Mouse (Mus musculus) thymus, postnatal 36 days (tissue): ENCODE measurements around the gene Cutal.

Experiments used
- DNase-seq, 2 experiments: peaks; one replicate each; pipeline ENCODE4 v3.0.0; 2022; ENCODE audit warnings: mixed read lengths in 2 of 2

Gene Cutal

DNA sequence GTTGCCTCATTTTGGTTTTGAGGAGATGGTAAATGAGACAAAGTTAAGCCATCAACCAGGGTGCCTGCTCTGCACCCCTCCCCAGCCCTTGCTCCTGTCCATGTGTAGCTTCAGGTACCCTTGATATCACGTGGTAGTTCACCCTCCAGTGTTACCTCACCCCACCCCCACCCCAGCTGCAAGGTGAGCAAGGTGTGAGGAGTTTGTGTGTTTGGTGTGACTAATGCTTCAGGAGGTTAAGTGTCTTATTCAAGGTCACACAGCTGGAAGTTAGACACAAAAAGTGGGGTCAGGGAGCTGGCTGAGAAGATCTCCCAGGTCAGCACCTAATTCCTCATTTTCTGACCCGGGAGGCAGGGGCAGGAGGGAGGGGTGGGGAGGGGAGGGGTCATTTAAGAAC, 48.5 kb downstream of the Cutal start:
- no peak for DNase-seq

DNA sequence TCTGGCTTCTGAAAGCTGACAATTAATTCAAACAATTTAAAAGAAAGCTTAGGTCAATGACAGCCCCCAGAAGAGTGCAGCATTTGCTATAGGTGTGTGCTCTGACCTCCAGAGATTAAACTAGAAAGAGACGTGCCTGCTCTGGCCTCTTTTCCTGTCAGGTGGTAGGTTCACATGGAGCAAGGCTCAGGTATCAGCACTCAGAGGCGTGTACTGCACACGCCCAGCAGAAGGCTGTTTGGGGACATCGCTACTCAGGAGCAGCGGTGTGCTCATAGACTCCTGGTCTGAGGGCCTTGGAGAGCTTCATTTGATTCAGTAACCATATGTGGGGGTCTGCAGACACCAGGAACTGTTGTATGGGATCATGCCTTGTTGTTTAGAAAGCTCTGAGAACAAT, 53.1 kb downstream of the Cutal start:
- peak in 1 of 2 experiments; percentile 10 for DNase-seq

DNA sequence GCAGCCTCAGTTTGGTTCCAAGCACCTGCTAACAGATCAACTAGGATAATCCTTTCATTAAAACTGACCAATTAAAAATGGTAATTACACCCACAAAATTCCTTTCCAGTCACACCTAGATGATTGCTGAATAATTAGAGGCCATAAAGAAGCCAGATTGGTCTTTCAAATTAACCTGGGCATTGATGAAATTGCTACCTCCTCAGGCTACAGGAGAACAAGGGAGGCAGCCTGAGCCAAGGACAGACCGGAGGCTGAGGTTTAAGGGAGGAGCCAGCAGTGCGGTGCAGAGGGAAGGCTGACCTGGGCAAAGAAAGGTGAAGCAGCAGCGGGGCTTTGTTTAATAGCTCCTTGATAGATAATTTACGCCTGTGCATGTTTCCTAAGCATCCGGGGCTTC, 63.3 kb downstream of the Cutal start:
- no peak for DNase-seq

DNA sequence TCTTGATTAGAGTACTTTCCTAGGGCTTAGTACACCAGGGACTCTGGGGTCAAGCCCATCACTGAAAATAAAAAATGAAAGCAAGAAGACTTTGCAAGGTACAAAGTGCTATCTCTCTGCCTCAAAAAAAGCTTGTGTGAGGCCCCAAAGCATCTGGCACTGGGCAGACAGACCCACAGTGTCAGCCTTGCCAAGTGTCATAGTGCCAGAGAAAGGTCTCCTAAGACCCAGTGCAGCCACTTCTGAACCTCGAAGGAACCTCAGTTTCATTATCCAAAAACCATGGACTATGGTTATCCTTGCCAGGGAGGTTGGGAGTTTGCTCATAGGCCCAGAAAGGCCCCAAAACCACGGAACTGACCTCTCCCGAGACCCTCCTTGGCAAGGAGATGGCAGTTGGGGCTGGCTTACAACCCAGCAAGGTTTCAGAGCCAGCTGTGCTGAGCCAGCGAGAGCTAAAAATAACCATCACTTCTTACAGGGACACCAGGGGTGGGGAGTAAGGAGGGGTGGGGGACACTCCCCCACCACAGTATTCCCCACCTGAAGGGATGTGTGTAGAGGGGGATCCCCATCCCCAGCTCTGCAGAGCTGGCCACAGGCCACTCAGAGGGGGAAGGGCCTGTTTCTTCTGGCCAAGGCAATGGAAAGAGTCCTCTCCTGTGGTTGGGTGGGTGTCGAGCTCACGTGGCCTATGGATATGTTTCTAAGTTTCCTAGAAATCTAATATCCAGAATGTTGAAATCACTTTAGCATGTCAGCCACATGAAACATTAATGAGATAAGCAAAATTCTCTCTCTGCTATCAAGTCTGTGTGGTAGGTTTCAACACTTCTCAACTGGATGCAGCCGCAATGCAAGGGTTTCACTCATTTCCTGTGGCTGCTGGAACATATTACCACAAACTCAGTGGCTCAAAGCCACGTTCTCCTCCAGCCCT, 64.3 kb downstream of the Cutal start:
- peak; percentile 52 to 72 for DNase-seq

DNA sequence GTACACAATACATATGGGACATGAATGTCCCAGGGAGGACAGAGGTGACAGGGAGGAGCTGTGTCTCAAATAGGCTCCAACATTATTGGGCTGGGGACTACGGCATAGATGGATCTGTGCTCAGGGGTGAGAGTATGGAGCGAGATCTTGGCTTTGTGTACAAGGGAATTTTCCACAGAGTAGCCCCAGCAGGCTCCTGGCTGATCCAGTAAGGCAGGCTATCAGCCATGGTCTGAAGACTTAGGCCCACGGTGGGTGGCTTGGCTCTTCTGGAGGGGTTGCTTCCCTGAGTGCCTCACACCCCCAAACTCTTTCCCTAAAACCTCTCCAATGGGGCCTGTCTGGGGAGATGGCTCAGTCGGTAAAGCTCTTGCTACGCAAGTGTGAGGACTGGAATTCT, 66.0 kb downstream of the Cutal start:
- no peak for DNase-seq

DNA sequence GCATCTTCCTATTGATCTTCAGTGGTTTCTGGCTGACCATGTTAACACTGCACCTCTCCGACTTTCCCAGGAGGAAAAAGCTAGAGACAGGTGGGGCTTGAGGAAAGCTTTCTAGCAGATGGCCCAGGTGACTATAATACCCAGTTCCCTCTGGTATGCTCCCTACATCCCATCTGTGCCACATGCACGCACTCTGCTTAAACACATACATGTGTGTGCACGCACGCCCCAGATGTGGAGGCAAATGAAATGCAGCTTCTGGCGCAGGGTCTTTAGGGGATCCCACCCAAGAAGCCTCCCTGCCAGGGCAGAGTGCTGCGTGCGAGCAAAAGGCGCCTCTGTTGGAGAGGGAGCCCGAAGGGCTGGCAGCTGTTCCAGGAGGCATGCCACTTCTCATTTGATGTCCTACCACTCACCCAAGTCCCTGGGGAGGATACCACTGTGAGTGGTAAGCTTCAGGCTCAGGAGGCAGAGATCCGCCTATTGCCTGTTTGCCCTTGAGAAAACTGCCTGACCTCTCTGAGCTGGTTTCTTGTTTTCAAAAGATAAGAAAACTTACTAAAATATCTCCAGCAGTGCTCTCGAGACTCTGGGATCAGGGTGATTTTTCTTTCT, 67.0 kb downstream of the Cutal start:
- no peak for DNase-seq
